Mouse (Mus musculus) C2C12 (cell line): Measurements from ENCODE around the gene Tab2. TPM values are rescaled to one million over a fixed set of nuclear protein-coding genes. Genes with fewer than 3 reads are reported as not detected.

Source experiments
- H3K27me3 ChIP-seq: one replicate; pipeline ENCODE4 v1.6.1; 2011; ENCODE audit not compliant: control insufficient read depth, insufficient read depth, insufficient read length
- H3K36me3 ChIP-seq: one replicate; pipeline ENCODE4 v1.6.1; 2011; ENCODE audit not compliant: control insufficient read depth, insufficient read depth
- H3K4me3 ChIP-seq: one replicate; pipeline ENCODE4 v1.5.1; 2011; ENCODE audit warnings: mild to moderate bottlenecking, control low read depth; ENCODE audit not compliant: poor library complexity, insufficient read depth, severe bottlenecking
- H3K79me2 ChIP-seq: one replicate; pipeline ENCODE4 v1.6.1; 2011; ENCODE audit not compliant: control insufficient read depth, insufficient read depth
- H3K79me3 ChIP-seq: one replicate; pipeline ENCODE4 v1.6.1; 2011; ENCODE audit warnings: low read depth, control low read depth
- H3ac ChIP-seq: one replicate; pipeline ENCODE3; 2011; ENCODE audit warnings: low read depth; ENCODE audit not compliant: control insufficient read depth, insufficient read length
- CEBPB ChIP-seq: IDR thresholded peaks from one replicate; pipeline ENCODE4 v1.6.1; 2011; ENCODE audit warnings: low read depth, mild to moderate bottlenecking, control low read depth, moderate library complexity
- CTCF ChIP-seq: IDR thresholded peaks from one replicate; pipeline ENCODE4 v1.5.1; 2011; ENCODE audit not compliant: control insufficient read depth, insufficient read depth, insufficient read length
- FOSL1 ChIP-seq: IDR thresholded peaks from one replicate; pipeline ENCODE4 v1.8.0; 2011; ENCODE audit warnings: mild to moderate bottlenecking, low read length; ENCODE audit not compliant: poor library complexity, insufficient read depth, severe bottlenecking
- MAX ChIP-seq: IDR thresholded peaks from one replicate; pipeline ENCODE4 v1.6.1; 2011; ENCODE audit warnings: mild to moderate bottlenecking, control low read depth
- MYOD1 ChIP-seq: IDR thresholded peaks from one replicate; pipeline ENCODE4 v1.6.1; 2011; ENCODE audit warnings: low read depth; ENCODE audit not compliant: control insufficient read depth, insufficient read length
- MYOG ChIP-seq: IDR thresholded peaks from one replicate; pipeline ENCODE4 v1.6.1; 2011; ENCODE audit not compliant: control insufficient read depth, insufficient read length; ENCODE audit errors: extremely low read depth
- USF1 ChIP-seq: IDR thresholded peaks from one replicate; pipeline ENCODE4 v1.6.1; 2011; ENCODE audit warnings: low read depth, mild to moderate bottlenecking, control low read depth, moderate library complexity
- polyA plus RNA-seq: library from polyadenylated mRNA; unstranded; fragments of >200 nt; fragmentation: generic; extraction: Trizol; gene quantifications from one replicate; pipeline ENCODE4 v1.2.1, GENCODE M21; 2012; ENCODE audit warnings: missing spikeins

Gene Tab2
- polyA plus RNA-seq, 1 experiment, result 19.1 TPM

DNA sequence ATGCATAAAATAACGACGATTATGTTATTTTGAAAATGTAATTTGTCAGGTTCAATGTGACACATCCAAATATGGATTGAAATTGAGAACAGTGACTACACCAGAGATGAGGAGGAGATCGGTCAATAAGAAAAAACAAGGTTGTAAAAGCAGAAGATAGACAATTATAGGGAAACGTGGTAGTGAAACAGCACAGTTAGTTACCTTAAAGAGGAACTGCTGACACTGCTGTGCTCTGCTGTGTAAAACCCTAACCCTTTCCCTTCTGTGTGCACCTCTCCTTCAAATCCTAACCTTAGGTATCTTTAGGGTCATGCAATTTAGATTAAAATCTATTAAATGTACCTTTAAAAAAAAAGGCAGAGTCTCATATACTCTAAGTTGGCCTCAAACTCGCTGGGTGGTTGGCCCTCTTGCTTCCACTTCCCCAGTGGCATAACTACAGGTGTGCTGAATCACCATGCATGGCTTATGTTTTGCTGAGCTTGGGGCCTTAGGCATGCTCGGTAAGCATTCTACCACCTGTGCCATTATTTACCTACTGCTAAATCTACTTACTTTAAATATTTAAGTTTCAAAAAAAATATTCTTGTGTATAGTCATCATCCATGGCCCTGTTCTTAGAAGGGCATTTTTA lies 19.4 kb downstream of the Tab2 start:
- H3ac ChIP-seq, result no peak overlapping the region
- no peak overlapping the region for H3K4me3 ChIP-seq
- H3K79me2 ChIP-seq, result peaks cover 100% of the 10 kb centered on the region
- H3K79me3 ChIP-seq, result peaks cover 91% of the 10 kb centered on the region
- no peaks in the 10 kb centered on the region for H3K27me3 ChIP-seq
- H3K36me3 ChIP-seq, result peaks cover 15% of the 10 kb centered on the region
- TF ChIP-seq CEBPB (no peak), MYOG (no peak), FOSL1 (no peak), MAX (no peak), USF1 (no peak), MYOD1 (no peak), CTCF (no peak)

DNA sequence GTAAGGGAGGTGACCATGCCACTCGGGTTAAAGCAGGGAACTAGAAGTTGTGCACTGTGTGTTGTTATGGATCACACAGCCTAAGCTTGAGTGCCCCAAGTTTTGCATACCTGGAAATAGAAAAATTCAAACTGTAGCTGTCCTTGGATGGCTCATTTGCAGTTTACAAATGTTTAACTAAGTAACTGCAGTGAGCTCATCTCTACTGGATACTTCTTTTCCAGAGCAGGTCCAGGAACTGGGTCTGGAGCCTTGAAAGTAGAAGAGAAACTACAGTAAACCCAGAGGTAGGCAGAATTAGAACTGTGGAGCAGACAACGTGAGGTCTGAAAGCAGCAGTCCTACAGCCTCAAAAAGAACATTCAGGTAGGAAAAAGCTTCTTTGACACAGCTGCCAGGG lies 23.1 kb downstream of the Tab2 start:
- Histone ChIP-seq H3K27me3 (no peaks in the 10 kb centered on the region), H3K79me2 (peaks cover 100% of the 10 kb centered on the region), H3K79me3 (peaks cover 92% of the 10 kb centered on the region), H3ac (no peak overlapping the region), H3K4me3 (no peak overlapping the region), H3K36me3 (peaks cover 8% of the 10 kb centered on the region)
- TF ChIP-seq FOSL1 (no peak), MAX (no peak)

DNA sequence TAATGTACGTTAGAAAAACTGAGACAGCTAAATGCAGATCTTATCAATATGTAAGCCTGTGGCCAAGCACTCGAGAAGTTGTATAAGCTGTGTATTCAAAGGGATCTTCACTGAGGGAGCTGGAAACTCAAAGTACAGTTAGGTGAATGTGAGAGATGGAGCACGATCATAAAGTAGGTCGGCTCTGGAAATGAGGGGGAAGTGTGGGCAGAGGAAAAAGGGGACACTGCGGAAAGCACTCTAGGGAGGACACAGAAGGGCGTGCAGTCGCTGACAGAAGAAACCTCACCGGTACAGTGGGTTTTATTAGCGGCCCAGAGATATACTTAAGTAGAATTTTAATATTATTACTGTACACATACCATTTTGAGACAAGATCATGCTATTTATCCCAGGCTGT lies 27.0 kb downstream of the Tab2 start:
- TF ChIP-seq USF1, result no peak
- no peak for TF ChIP-seq MYOG
- no peak for TF ChIP-seq MYOD1
- TF ChIP-seq CEBPB, result no peak
- no peak for TF ChIP-seq CTCF
- peaks cover 15% of the 10 kb centered on the region for H3K36me3 ChIP-seq
- H3K4me3 ChIP-seq, result no peak overlapping the region
- H3ac ChIP-seq, result no peak overlapping the region
- H3K27me3 ChIP-seq, result no peaks in the 10 kb centered on the region
- H3K79me3 ChIP-seq, result peaks cover 88% of the 10 kb centered on the region
- H3K79me2 ChIP-seq, result peaks cover 100% of the 10 kb centered on the region

DNA sequence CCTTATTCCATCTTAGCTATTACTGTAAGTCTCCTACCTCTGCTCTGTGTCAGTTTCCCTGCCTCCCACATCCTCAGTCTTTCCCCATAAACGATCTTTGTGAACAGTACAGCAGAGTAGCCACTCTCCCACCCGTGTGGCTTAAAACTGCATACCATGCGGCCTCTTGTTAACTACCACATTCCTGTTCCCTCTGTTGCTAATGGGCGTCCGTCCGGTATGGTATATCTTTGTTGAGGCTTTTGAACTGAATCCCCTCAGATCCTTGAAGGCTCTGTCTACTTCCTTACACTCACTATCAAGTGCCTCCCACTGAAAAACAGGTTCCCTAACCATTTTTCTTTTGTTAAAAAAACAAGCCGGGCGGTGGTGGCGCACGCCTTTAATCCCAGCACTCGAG lies 30.5 kb downstream of the Tab2 start:
- H3K36me3 ChIP-seq, result peaks cover 40% of the 10 kb centered on the region
- peaks cover 66% of the 10 kb centered on the region for H3K79me3 ChIP-seq
- no peak for TF ChIP-seq MYOG
- no peak for TF ChIP-seq FOSL1
- no peak for TF ChIP-seq CTCF
- no peak for TF ChIP-seq MYOD1
- no peak for TF ChIP-seq CEBPB
- no peak for TF ChIP-seq MAX
- no peak for TF ChIP-seq USF1
- no peak overlapping the region for H3K4me3 ChIP-seq
- no peak overlapping the region for H3ac ChIP-seq
- H3K79me2 ChIP-seq, result peaks cover 91% of the 10 kb centered on the region
- no peaks in the 10 kb centered on the region for H3K27me3 ChIP-seq

DNA sequence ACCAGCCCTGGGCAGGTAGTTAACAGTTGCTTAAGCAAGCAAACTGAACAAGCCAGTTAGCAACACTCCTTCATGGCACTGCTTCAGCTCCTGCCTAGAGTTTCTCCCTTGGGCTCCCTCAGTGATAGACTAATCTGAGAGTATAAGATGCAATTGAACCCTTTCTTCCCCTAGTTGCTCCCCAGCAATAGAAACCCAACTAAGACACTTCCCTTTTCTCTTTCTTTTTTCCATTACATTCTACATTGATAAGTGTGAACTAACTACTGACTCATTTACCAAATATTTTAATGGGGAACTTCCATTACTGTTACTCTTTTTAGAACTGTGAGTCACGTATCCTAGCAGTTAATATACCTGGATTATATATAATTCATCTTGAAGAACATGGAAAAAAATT lies 32.6 kb downstream of the Tab2 start:
- Histone ChIP-seq H3K36me3 (peaks cover 60% of the 10 kb centered on the region), H3K4me3 (no peak overlapping the region), H3K27me3 (no peaks in the 10 kb centered on the region), H3K79me2 (peaks cover 88% of the 10 kb centered on the region), H3K79me3 (peaks cover 61% of the 10 kb centered on the region), H3ac (no peak overlapping the region)
- TF ChIP-seq MAX (no peak), MYOG (no peak), FOSL1 (no peak), USF1 (no peak), CTCF (no peak), MYOD1 (no peak), CEBPB (no peak)

DNA sequence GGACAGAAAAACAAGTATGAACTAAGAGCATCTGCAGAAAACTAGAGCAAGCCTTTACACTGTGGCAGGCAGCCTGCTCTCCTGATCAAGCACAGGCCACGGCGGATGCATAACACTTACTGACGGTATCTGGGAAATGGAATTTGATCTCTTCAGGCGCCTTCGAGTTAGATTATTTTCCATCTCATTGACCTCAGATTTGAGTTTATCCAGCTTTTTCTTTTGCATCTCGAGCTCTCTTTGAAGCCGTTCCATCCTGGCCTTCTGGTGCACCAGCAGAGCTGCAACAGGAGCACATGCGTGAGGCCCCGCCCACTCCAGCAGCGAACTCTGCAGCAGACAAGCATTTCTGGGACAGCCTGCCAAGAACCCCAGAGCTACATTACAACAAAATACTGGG lies 44.8 kb downstream of the Tab2 start:
- peaks cover 54% of the 10 kb centered on the region for H3K79me2 ChIP-seq
- TF ChIP-seq CEBPB (no peak), USF1 (no peak), CTCF (no peak), MYOG (no peak), MYOD1 (no peak), FOSL1 (no peak)
- peaks cover 71% of the 10 kb centered on the region for H3K36me3 ChIP-seq
- peaks cover 17% of the 10 kb centered on the region for H3K79me3 ChIP-seq
- no peak overlapping the region for H3ac ChIP-seq
- H3K4me3 ChIP-seq, result no peak overlapping the region
- no peaks in the 10 kb centered on the region for H3K27me3 ChIP-seq
